ENCODE assay signal across 14 mouse cellular contexts in genomic region chr6:129210447-129210790, GRCm38 (mm10). TPM values are rescaled to one million over a fixed set of nuclear protein-coding genes. Genes with fewer than 3 reads are reported as not detected.
A peak's percentile ranks its signal among the peaks of the same experiment; 100 is the strongest.
DNase-seq lines count a peak whose midpoint lies in the region; ATAC-seq lines count a peak whose summit lies in the region.
"Had no signal": no experiment of that assay in that cellular context is flagged by ENCODE, and none has a peak within 500 bp of the region (broad histone marks: within the 10 kb centered on the region; RNA-seq: fewer than 3 reads in every experiment).

No protein-coding gene starts in this region.

- H3K36me3 ChIP-seq in kidney, embryonic 16.5 days (ENCODE audit: insufficient read depth, low read length) = no peaks in the 10 kb centered on the region
- H3K36me3 ChIP-seq in midbrain, embryonic 10.5 days = no peaks in the 10 kb centered on the region
- H3K36me3 ChIP-seq: hindbrain, embryonic 13.5 days; lung, embryonic 15.5 days had no signal

- H3K4me2 ChIP-seq in kidney, embryonic 16.5 days (replicated peaks; ENCODE audit: low read depth, low read length) = no peak overlapping the region
- H3K4me2 ChIP-seq: hindbrain, embryonic 13.5 days; liver, embryonic 11.5 days; lung, embryonic 15.5 days; midbrain, embryonic 11.5 days had no signal

- intact Hi-C loops in left cerebral cortex, postnatal 4 days (cut with DNase I) = no loop called here

- no peaks in the 10 kb centered on the region for H3K9me3 ChIP-seq in kidney, embryonic 16.5 days (ENCODE audit: low read length)
- no peaks in the 10 kb centered on the region for H3K9me3 ChIP-seq in midbrain, embryonic 10.5 days (replicated peaks)
- H3K9me3 ChIP-seq: hindbrain, embryonic 13.5 days; lung, embryonic 15.5 days had no signal

- no peak overlapping the region for H3K9ac ChIP-seq in kidney, embryonic 16.5 days (replicated peaks; ENCODE audit: low read length)
- H3K9ac ChIP-seq: hindbrain, embryonic 13.5 days; lung, embryonic 15.5 days had no signal

- H3K4me3 ChIP-seq in kidney, embryonic 16.5 days (ENCODE audit: low read length) = no peak overlapping the region
- no peak overlapping the region for H3K4me3 ChIP-seq in midbrain, embryonic 10.5 days
- H3K4me3 ChIP-seq: hindbrain, embryonic 13.5 days; lung, embryonic 15.5 days had no signal

- peaks cover 21% of the 10 kb centered on the region for H3K4me1 ChIP-seq in kidney, embryonic 16.5 days (ENCODE audit: insufficient read depth, low read length)
- H3K4me1 ChIP-seq in midbrain, embryonic 10.5 days = no peaks in the 10 kb centered on the region
- H3K4me1 ChIP-seq: hindbrain, embryonic 13.5 days had no signal

- H3K27ac ChIP-seq in kidney, embryonic 16.5 days (ENCODE audit: low read length) = peak overlapping the region; percentile 48; the same call in 1 of the 2 replicates
- no peak overlapping the region for H3K27ac ChIP-seq in midbrain, embryonic 10.5 days (replicated peaks)
- H3K27ac ChIP-seq: hindbrain, embryonic 13.5 days; lung, embryonic 15.5 days had no signal

- no peaks in the 10 kb centered on the region for H3K27me3 ChIP-seq in kidney, embryonic 16.5 days (ENCODE audit: insufficient read depth, low read length)
- H3K27me3 ChIP-seq in midbrain, embryonic 10.5 days (ENCODE audit: low read depth, poor library complexity, severe bottlenecking) = no peaks in the 10 kb centered on the region
- H3K27me3 ChIP-seq: hindbrain, embryonic 13.5 days; lung, embryonic 15.5 days had no signal

- 70% methylated on average over 4 of the region's 4 CpGs for WGBS in kidney, embryonic 16.5 days
- 92% methylated on average over 4 of the region's 4 CpGs for WGBS in midbrain, embryonic 10.5 days

- DNase-seq in kidney, postnatal 25 days = no peak
- DNase-seq in midbrain, embryonic 10.5 days (ENCODE audit: low spot score) = no peak
- DNase-seq in left cerebral cortex, postnatal 4 days = no peak
- DNase-seq: cerebellum, postnatal 25 days had no signal

- no peak for ATAC-seq in kidney, embryonic 16.5 days (ENCODE audit: low FRiP score, low TSS enrichment)
- peak; percentile 92 for ATAC-seq in CD4-positive, CD25-positive, alpha-beta regulatory T cell, adult 4 months
- ATAC-seq in hematopoietic stem cell, adult 5-6 weeks (replicated peaks in 1 of 2; ENCODE audit: insufficient read depth in 1 of 2, low FRiP score in 2 of 2, low TSS enrichment in 1 of 2, low read depth in 1 of 2, poor library complexity in 2 of 2, severe bottlenecking in 2 of 2) = peak; percentile 59 to 82; a peak in 3 of 4 replicates
- ATAC-seq in neutrophil, adult 5-6 weeks (ENCODE audit: extremely low read depth, insufficient number of reproducible peaks, low FRiP score, poor library complexity, severe bottlenecking) = peak; percentile 55; the same call in 1 of the 2 replicates
- ATAC-seq: intestine, postnatal 0 days had no signal

RNA-seq across cellular contexts. Expression of gene Clec2d, which starts 30.0 kb away (rescaled TPM):
- 0.90 and 0.91 TPM in 2 replicates for polyA plus RNA-seq in kidney, embryonic 16.5 days (2015; fragmentation: Nextera tagmentation; extraction: Ambion mirVana)
- polyA plus RNA-seq in CD4-positive, CD25-positive, alpha-beta regulatory T cell, adult 4 months (2017; shearing (Covaris generic)) = 10 to 100 TPM in 1 of 2 experiments, 1 to 10 TPM in 1; 7.8 to 11.7 TPM
- 219 and 223 TPM in 2 replicates for total RNA-seq in hematopoietic stem cell, adult 5-6 weeks (2017)
- total RNA-seq in neutrophil, adult 5-6 weeks (2017) = 513 and 543 TPM in 2 replicates
- not detected in 2 replicates for polyA plus RNA-seq in midbrain, embryonic 10.5 days (2016; fragmentation: Nextera tagmentation; extraction: Ambion mirVana)
- 1 to 10 TPM; 4.0 to 5.4 TPM for total RNA-seq in left cerebral cortex, postnatal 4 days (2021)
- polyA plus RNA-seq: embryonic facial prominence, embryonic 11.5 days; hindbrain, embryonic 13.5 days; liver, embryonic 11.5 days; midbrain, embryonic 11.5 days had no signal

Comparison
In these comparisons a context has a peak if more than half of its experiments do, and no peak if none do; other contexts are left out.
1. RNA of gene Clec2d, which starts 30.0 kb away (total RNA-seq): 513 to 543 TPM in neutrophil, adult 5-6 weeks and 219 to 223 TPM in hematopoietic stem cell, adult 5-6 weeks; 4.0 to 5.4 TPM in left cerebral cortex, postnatal 4 days; every median in the first group is over 10 times any median in the second.